Mouse (Mus musculus) heart, adult 2 months (tissue): ENCODE results near the gene Txnrd1.

ENCODE experiments used
- CTCF ChIP-seq: fragments of 200-600 bp; IDR thresholded peaks from 2 replicates; pipeline ENCODE4 v1.8.1; 2022; ENCODE audit warnings: antibody characterized with exemption, mild to moderate bottlenecking, moderate library complexity
- EP300 ChIP-seq: fragments of 200-500 bp; IDR thresholded peaks from 2 replicates; pipeline ENCODE4 v1.6.1; 2011; ENCODE audit warnings: low read depth, low read length, control low read depth; ENCODE audit not compliant: insufficient read depth
- POLR2A ChIP-seq: fragments of 200-500 bp; IDR thresholded peaks from 2 replicates; pipeline ENCODE4 v1.6.1; 2011; ENCODE audit warnings: mild to moderate bottlenecking, low read depth, low read length, control low read depth; ENCODE audit not compliant: insufficient read depth

DNA sequence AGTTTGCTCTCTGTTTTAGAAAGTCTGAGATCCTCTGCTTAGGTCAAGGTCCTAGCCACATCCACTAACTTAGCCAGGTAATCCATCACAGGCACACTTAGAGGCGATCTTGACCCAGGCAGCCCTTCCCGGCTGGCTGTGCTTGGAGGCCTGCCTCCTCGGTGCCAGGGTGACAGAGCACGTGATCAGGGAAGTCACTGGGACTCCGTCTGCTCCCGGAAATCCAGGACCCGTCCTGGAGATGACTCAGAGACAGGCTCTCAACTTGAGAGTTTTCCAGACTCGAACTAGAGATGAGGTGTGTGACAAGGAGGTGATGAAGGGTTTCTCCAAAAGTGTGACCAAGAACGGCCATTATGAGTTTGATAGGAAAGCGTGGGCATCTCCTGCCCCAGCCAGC, 9.2 kb upstream of the Txnrd1 start:
- TF ChIP-seq POLR2A: no peak
- TF ChIP-seq EP300: no peak
- no peak for TF ChIP-seq CTCF
